Mouse (Mus musculus) megakaryocyte, embryonic 14.5 days (primary cell): ENCODE measurements around the gene Sowahb. TPM values are rescaled to one million over a fixed set of nuclear protein-coding genes. Genes with fewer than 3 reads are reported as not detected.

Experiments used
- H3K27me3 ChIP-seq: replicated peaks from 2 replicates; pipeline ENCODE3; 2012; ENCODE audit warnings: inconsistent platforms
- H3K36me3 ChIP-seq: replicated peaks from 2 replicates; pipeline ENCODE3; 2012; ENCODE audit warnings: low read length, inconsistent platforms, mixed read lengths
- H3K4me1 ChIP-seq: 2 replicates; pipeline ENCODE4 v1.6.1; 2012; ENCODE audit warnings: inconsistent platforms
- H3K4me3 ChIP-seq: replicated peaks from 2 replicates; pipeline ENCODE3; 2012; ENCODE audit warnings: moderate library complexity, mild to moderate bottlenecking, inconsistent platforms
- H3K9me3 ChIP-seq: 2 replicates; pipeline ENCODE4 v1.6.1; 2012; ENCODE audit warnings: inconsistent platforms
- FLI1 ChIP-seq: IDR thresholded peaks from 2 replicates; pipeline ENCODE4 v1.6.1; 2012; ENCODE audit warnings: low read length, inconsistent platforms, mixed read lengths
- GATA1 ChIP-seq: IDR thresholded peaks from 3 replicates; pipeline ENCODE4 v1.6.1; 2012; ENCODE audit warnings: mixed read lengths, low read length, inconsistent platforms, borderline replicate concordance
- polyA plus RNA-seq: library from polyadenylated mRNA; stranded (reverse); fragments of >175 nt; gene quantifications from 2 replicates; pipeline ENCODE4 v1.2.3, GENCODE M21; 2012; ENCODE audit warnings: low replicate concordance; ENCODE audit not compliant: insufficient read depth

Sowahb gene
- polyA plus RNA-seq, 1 experiment: 0.09 TPM

GRCm38 (mm10) chr5:93077661-93078323 lies 33.0 kb upstream of the Sowahb start:
- Histone ChIP-seq H3K9me3 (peaks cover 12% of the 10 kb centered on the region; the same call in 1 of the 2 replicates), H3K27me3 (peaks cover 17% of the 10 kb centered on the region), H3K4me3 (no peak overlapping the region), H3K36me3 (no peaks in the 10 kb centered on the region), H3K4me1 (no peaks in the 10 kb centered on the region)
- TF ChIP-seq GATA1 (no peak), FLI1 (no peak)

GRCm38 (mm10) chr5:93060865-93061264 lies 16.0 kb upstream of the Sowahb start:
- H3K4me3 ChIP-seq: no peak overlapping the region
- TF ChIP-seq FLI1: no peak
- TF ChIP-seq GATA1: no peak
- peaks cover 16% of the 10 kb centered on the region for H3K4me1 ChIP-seq
- peaks cover 25% of the 10 kb centered on the region for H3K9me3 ChIP-seq
- no peaks in the 10 kb centered on the region for H3K27me3 ChIP-seq
- H3K36me3 ChIP-seq: peaks cover 4% of the 10 kb centered on the region

GRCm38 (mm10) chr5:93053606-93054397 lies 9.0 kb upstream of the Sowahb start:
- Histone ChIP-seq H3K27me3 (peaks cover 20% of the 10 kb centered on the region), H3K4me1 (peaks cover 31% of the 10 kb centered on the region), H3K4me3 (no peak overlapping the region), H3K9me3 (peaks cover 9% of the 10 kb centered on the region), H3K36me3 (no peaks in the 10 kb centered on the region)
- TF ChIP-seq GATA1: no peak
- TF ChIP-seq FLI1: no peak

- peaks cover 31% of the 10 kb centered on the region for H3K4me1 ChIP-seq
- peaks cover 37% of the 10 kb centered on the region for H3K27me3 ChIP-seq
- no peak for TF ChIP-seq GATA1
- no peak for TF ChIP-seq FLI1
- no peaks in the 10 kb centered on the region for H3K36me3 ChIP-seq
- H3K4me3 ChIP-seq: no peak overlapping the region
- H3K9me3 ChIP-seq: peaks cover 8% of the 10 kb centered on the region
These were observed 7.1 kb upstream of the Sowahb start for GRCm38 (mm10) chr5:93051951-93052350.

GRCm38 (mm10) chr5:93051041-93051440 lies 6.2 kb upstream of the Sowahb start:
- peaks cover 46% of the 10 kb centered on the region for H3K27me3 ChIP-seq
- H3K36me3 ChIP-seq: no peaks in the 10 kb centered on the region

GRCm38 (mm10) chr5:93049971-93050370 lies 5.1 kb upstream of the Sowahb start:
- no peaks in the 10 kb centered on the region for H3K36me3 ChIP-seq
- H3K27me3 ChIP-seq: peaks cover 56% of the 10 kb centered on the region
- no peak for TF ChIP-seq FLI1
- no peak for TF ChIP-seq GATA1
- no peak overlapping the region for H3K4me3 ChIP-seq
- H3K9me3 ChIP-seq: peaks cover 4% of the 10 kb centered on the region
- H3K4me1 ChIP-seq: peaks cover 37% of the 10 kb centered on the region

More at GRCm38 (mm10) chr5:93051041-93051440, 6.2 kb upstream of the Sowahb start:
- Histone ChIP-seq H3K9me3 (peaks cover 4% of the 10 kb centered on the region), H3K4me3 (no peak overlapping the region), H3K4me1 (peaks cover 31% of the 10 kb centered on the region)
- TF ChIP-seq GATA1 (no peak), FLI1 (no peak)

- TF ChIP-seq GATA1: no peak
- no peak for TF ChIP-seq FLI1
- Histone ChIP-seq H3K4me1 (peaks cover 39% of the 10 kb centered on the region), H3K9me3 (peaks cover 4% of the 10 kb centered on the region), H3K36me3 (no peaks in the 10 kb centered on the region), H3K4me3 (no peak overlapping the region), H3K27me3 (peaks cover 66% of the 10 kb centered on the region)
These were observed 3.8 kb upstream of the Sowahb start for GRCm38 (mm10) chr5:93048481-93049240.

- H3K36me3 ChIP-seq: no peaks in the 10 kb centered on the region
- peaks cover 8% of the 10 kb centered on the region for H3K9me3 ChIP-seq
- H3K27me3 ChIP-seq: peaks cover 89% of the 10 kb centered on the region
- TF ChIP-seq GATA1 (no peak), FLI1 (no peak)
- H3K4me3 ChIP-seq: no peak overlapping the region
- peaks cover 42% of the 10 kb centered on the region for H3K4me1 ChIP-seq
These were observed 1.6 kb upstream of the Sowahb start for GRCm38 (mm10) chr5:93046306-93046845.

- Histone ChIP-seq H3K4me1 (peaks cover 41% of the 10 kb centered on the region), H3K4me3 (peak overlapping the region; percentile 90), H3K9me3 (peaks cover 4% of the 10 kb centered on the region; the same call in 1 of the 2 replicates), H3K36me3 (no peaks in the 10 kb centered on the region), H3K27me3 (peaks cover 90% of the 10 kb centered on the region)
- TF ChIP-seq GATA1 (no peak), FLI1 (no peak)
These were observed 521 bp upstream of the Sowahb start for GRCm38 (mm10) chr5:93045371-93045714.
